Mouse (Mus musculus): ENCODE measurements at regions not wholly inside any gene's neighbourhood (a gene's known extent, or its start where the extent isn't known, plus 50 kb on each side); places are given as distances from the start of the nearest gene placed in this dataset.

- peak; percentile 20 for DNase-seq (ENCODE audit: low spot score)
Observed at GRCm38 (mm10) chr13:26061322-26061721, 708.6 kb downstream of the Hdgfl1 start.

DNA sequence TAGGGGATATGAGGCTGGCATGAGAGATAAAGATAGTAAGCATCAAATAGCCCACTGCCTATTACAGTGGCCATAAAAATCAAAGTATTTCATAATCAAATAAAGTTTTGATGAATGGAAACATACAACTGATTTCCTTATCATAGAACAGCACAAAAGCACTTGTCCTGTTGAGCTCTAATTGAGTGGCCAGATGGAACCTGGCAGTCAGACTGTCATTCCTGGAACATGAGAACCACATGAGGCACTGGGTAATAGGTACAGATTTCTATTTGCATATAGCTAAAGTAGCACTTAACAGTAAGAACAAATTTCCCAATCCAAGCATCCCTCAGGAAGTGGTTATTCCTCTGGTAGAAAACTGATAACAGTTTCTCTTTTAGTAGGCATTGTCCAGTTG lies 732.3 kb downstream of the Hdgfl1 start:
- no peak for DNase-seq (ENCODE audit: low spot score)

- peak; percentile 50 for DNase-seq (ENCODE audit: low spot score)
Observed at GRCm38 (mm10) chr13:26026386-26026785, 743.6 kb downstream of the Hdgfl1 start.

DNA sequence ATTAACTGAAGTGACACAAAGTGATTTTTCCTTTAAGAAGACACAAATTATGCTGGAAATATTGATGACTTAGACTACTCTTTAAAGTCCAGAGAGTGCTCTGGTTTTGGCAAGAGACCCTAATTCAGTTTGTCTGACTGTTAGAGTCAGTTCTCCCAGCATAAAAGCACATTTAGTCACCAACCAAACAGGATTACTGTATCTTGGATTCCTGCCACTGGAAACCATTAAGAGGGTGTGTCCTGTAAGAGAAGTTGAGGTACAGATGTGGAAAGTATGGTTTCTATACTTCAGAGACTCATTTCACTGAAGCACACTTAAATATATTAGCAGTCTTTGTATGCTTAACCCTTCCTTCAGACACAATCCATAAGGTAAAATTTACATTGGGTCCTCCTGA lies 745.3 kb downstream of the Hdgfl1 start:
- no peak for DNase-seq (ENCODE audit: low spot score)

DNA sequence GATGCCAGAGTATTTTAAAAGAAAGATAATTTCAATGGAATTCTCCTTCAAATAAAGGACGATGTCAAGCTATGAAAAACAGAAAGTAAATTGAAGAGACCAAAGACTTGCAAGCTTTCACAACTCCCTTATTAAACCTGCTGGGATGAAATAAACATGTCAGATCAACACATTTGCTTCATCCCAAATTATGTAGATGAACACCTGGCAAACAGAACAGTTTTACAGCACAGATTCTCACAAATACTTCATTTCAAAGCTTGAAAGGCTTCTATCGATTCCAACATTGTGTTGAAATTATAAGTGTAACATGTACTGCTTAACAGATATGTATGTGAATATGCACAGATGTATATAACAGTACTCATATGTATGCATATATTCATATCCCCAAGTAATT lies 749.5 kb downstream of the Hdgfl1 start:
- DNase-seq (ENCODE audit: low spot score), result no peak

- DNase-seq (ENCODE audit: low spot score), result no peak
Observed at GRCm38 (mm10) chr13:26009131-26009530, 738.8 kb upstream of the Nrsn1 start.

DNA sequence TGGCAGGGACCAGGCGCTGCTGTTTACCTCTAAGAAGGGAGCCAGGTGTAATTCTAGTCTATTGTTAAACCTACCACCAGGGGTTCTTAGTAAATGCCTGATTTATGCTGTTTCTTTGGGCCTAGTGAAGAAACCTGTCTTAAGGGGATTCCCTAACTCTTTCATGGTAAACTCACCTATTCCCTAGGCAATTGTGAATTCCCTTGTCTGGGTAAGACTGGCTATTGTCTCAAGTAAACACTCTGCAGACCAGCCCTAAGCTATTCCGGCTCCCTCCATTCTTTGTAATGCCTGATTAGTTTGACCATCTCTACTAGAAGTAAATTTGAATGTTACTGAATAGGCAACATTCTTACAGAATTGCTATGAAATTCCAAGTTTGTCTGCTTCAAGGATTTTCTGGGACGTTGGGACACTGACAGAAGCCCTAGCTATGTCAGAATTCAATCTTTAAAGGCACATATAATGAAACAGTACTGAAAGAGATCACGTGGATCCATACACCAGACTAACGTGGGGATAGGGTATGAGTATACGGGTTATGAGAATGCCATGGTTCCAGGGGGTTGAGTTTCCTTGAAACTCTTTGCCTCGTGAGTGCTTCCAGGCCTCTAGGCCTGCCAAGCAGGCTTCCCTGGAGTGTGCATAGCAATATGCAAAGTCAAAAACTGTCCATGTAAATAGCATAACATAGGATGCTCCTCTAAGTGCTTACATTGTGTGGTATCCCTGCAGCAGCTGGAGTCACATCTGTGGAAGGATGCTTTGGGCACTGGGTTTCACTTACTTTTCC lies 734.7 kb upstream of the Nrsn1 start:
- DNase-seq (ENCODE audit: low spot score), result no peak

DNA sequence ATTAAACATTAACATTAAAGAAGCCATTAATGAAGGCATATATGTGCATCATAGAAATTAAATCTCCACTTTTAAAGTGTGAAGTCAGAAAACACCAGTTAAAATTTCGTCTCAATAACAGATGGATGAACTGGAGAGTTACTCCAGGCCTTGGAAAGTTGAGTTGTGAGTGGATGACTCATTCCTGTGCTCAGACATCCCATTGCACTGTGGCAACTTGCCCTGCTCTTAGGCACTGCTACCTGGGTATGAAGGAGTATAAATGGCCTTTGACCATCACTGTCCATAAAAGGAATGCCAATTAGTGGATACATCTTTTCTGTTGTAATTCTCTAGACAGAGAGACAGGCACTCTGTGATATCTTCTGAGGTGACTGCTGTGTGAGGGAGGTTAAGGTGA lies 723.2 kb upstream of the Nrsn1 start:
- no peak for DNase-seq (ENCODE audit: low spot score)

DNA sequence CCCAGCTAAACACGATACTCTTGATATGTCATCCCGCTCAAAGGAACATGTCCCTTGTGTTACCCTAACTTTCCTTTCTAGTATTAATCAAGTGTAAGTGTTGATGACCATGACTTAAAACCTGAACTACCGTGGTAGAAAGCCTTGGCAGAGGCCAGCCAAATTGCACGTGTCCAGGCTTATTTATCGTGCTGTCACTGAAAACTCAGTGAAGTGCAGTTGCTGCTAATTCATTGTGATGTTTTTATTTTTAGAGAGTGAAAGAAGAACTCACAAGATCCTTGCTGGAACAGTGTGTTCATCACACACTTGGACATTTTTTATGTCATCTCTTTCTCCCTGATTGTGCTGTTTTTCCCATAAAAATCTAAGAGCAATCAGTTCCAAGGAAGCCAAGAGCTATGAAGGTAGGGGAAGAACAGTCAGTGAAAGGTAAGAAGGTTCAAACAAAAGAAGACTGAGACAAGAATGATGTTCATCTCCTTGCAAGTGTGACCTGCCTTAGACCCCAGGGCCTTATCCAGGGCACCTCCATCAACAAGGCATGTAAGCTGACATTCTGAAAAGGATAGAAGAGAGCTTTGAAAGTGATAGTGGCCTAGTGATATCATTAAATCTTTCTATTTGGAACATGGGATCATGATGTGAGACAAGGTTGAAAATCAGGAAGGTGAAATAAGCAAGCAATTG lies 718.9 kb upstream of the Nrsn1 start:
- DNase-seq (ENCODE audit: low spot score), result no peak

- DNase-seq (ENCODE audit: low spot score), result no peak
Observed at GRCm38 (mm10) chr13:25984535-25984934, 714.2 kb upstream of the Nrsn1 start.

- no peak for DNase-seq (ENCODE audit: low spot score)
Observed at GRCm38 (mm10) chr13:25983659-25984058, 713.4 kb upstream of the Nrsn1 start.

DNA sequence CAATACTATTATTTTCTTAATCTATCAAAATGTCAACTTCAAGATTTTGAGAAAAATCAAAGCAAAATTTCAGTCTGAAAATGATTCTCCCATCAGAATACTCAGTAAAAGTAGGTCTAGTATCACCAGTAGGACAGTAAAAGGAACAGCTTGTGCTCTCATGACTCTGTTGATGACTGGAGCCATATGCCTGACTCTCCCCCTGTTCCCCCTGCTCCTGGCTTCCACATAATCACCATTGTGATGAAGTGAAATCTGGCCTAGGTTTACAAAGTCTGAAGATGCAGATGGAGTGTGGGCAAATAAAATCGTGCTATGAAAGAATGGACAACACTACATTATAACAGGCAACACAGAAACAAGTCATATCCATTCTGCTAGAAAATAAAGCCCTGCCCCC lies 708.3 kb upstream of the Nrsn1 start:
- no peak for DNase-seq (ENCODE audit: low spot score)

GRCm38 (mm10) chr13:25958592-25958991 lies 688.3 kb upstream of the Nrsn1 start:
- DNase-seq (ENCODE audit: low spot score), result no peak

DNA sequence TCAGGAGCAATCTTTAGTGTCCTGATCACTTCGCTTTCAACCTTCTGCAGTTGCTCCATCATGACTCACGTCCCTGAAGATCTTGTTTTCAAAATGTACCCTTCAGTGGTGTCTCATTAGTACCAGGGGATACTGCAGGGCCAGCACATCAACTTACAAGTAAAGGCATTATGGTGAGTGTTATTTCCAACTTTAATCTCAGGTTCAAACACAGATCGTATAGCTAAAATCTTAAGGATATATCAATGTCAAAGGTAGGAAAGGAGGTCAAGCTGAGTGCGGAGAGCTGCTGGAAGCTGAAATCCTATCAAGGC lies 687.8 kb upstream of the Nrsn1 start:
- no peak for DNase-seq (ENCODE audit: low spot score)

DNA sequence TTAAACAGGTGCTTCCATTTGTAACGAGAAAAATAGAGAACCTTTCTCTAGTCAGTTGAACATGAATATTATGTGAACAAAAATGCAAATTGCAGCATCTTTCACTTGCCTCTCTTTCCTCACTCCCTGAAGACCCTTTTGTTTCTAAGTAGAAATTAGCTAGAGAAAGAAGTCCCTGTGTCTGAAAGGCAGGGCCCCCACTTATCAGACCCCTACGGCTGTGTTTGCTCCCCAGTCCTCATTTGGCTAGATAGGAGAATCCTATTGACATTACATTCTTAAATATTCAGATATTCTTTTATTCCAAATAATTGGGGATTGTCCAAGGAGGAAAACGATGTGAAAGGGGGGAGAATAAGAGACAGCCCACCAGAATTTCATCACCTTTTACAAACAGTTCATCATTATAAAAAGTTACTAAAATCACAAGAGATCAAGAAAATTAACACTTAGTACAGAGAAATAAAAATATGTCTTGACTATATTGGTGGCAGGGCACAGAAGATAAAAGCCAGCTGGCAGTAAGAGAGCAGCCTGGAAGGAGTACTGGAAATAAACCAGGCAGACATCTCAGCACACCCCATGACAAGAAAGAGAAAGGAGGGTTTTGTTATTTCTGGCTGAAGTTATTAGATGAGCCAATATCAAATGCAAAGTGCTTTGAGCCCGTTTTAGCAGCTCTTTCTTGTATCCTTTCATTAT lies 687.3 kb upstream of the Nrsn1 start:
- DNase-seq (ENCODE audit: low spot score), result no peak

- no peak for DNase-seq (ENCODE audit: low spot score)
Observed at GRCm38 (mm10) chr13:25937631-25938030, 667.3 kb upstream of the Nrsn1 start.

DNA sequence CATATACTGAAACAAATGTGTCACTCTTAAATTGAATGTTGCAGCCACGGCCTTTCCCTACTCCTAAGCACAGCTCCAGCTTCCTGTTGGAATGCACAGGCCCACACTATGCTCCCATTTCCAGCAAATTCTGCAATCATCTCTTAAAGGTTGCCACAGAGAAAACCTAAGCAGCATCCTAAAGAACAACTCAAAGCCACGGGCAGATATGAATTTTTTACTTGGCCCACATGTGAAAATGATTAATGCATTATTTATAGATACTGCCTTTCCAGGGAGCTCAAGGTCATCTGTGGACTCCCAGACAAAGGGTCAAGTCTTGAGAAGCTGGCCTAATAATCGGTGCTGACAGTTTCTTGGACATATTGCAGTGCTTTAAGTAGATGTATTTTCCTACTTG lies 663.5 kb upstream of the Nrsn1 start:
- peak; percentile 39 for DNase-seq (ENCODE audit: low spot score)

GRCm38 (mm10) chr13:25933246-25933645 lies 662.9 kb upstream of the Nrsn1 start:
- no peak for DNase-seq (ENCODE audit: low spot score)

DNA sequence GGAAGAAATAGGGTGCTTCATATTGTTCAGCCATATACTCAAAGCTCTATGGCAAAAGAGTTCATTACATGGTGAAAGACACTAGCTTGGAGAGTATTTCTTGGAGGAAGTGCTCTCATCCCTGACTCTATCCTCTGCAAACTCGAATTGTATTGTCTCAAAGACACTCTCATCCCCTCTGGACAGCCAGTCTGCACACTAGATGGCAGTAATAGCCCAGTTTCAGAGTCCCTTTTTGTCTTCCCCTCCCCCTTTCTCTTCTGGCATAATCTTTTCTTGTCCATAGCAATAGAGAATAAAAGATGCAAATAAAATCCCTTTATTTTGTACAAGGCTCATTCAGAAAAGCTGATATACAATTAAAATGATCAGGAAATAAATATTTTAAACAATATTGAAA lies 662.5 kb upstream of the Nrsn1 start:
- peak; percentile 94 for DNase-seq (ENCODE audit: low spot score)

- DNase-seq (ENCODE audit: low spot score), result no peak
Observed at GRCm38 (mm10) chr13:25932365-25932764, 662.1 kb upstream of the Nrsn1 start.

GRCm38 (mm10) chr13:25925685-25926084 lies 655.4 kb upstream of the Nrsn1 start:
- no peak for DNase-seq (ENCODE audit: low spot score)

- no peak for DNase-seq (ENCODE audit: low spot score)
Observed at GRCm38 (mm10) chr13:25899871-25900270, 629.6 kb upstream of the Nrsn1 start.

DNA sequence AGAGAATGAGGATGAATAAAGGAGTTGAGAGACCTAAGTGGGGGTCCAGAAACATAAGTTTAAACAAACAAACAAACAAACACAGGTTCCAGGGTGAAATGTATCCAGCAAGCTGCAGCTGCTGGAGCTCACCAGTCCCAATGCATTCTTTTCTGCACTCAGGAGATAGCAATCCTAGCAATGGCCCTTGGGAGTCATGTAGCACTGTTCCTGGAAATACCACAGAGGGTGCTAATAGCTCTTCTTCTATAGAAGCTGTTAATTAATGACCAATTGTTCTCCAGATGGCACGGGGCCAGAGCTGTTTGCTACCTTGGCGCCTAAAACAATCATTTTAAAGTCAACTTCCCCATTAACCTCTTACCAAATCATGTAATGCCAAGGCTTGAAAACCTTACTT lies 622.8 kb upstream of the Nrsn1 start:
- DNase-seq (ENCODE audit: low spot score), result no peak

Data from embryo, embryonic 10.5 days (tissue).